Mouse (Mus musculus): ENCODE measurements around the gene Olfr71. TPM values are rescaled to one million over a fixed set of nuclear protein-coding genes. Genes with fewer than 3 reads are reported as not detected.

Gene Olfr71
- polyA plus RNA-seq, 1 experiment from 2014 or later, result not detected

DNA sequence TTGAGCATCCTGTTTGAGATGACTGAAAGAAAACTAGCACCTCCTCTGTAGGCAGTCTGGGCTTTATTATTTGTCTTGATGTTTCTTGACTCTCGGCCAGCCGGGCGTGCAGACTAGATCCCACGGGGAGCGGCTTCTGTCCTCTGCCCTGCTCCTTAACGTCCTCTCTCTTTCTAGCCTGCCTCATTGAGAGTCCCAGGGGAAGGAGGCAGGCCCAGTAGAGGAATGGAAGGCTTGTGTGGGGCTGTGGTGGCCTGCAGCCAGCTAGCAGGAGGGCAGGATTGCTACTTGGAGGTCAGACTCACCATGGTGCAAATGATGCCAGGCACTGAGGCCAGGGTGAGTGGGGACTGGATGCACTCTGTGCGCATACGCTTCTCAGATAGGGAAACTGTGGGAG is 6.2 kb downstream of the Olfr71 start:
- H3K4me3 ChIP-seq, result no peak overlapping the region
- no peak overlapping the region; the same call in 1 of the 2 replicates for H3K9ac ChIP-seq
- H3K27me3 ChIP-seq, result no peaks in the 10 kb centered on the region
- H3K36me3 ChIP-seq, result no peaks in the 10 kb centered on the region
- no peaks in the 10 kb centered on the region for H3K9me3 ChIP-seq
- no peak for ATAC-seq (ENCODE audit: low FRiP score, low read depth)
- no peak overlapping the region for H3K4me2 ChIP-seq (replicated peaks)
- no peaks in the 10 kb centered on the region for H3K4me1 ChIP-seq
- no peak overlapping the region for H3K27ac ChIP-seq
- 82% methylated on average over 8 of the region's 8 CpGs for WGBS

DNA sequence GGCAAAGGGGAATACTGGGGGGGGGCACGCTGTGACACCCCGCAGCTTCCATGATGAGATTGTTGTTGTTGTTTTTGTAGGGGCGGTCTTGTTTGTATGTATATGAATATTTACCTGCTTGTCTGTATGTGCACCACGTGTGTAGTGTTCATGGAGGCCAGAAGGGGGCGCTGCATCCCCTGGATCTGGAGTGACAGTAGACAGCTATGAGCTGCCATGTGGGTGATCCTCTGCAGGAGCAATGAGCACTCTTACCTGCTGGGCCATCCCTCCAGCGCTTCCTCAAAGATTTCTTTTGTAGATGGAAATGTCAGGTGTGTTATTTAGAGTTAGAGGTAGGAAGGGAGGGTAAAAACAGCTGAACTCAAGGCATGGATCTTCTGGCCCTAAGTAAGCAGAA is 6.6 kb downstream of the Olfr71 start:
- H3K36me3 ChIP-seq, result no peaks in the 10 kb centered on the region
- WGBS, result 72% methylated on average over 6 of the region's 6 CpGs

DNA sequence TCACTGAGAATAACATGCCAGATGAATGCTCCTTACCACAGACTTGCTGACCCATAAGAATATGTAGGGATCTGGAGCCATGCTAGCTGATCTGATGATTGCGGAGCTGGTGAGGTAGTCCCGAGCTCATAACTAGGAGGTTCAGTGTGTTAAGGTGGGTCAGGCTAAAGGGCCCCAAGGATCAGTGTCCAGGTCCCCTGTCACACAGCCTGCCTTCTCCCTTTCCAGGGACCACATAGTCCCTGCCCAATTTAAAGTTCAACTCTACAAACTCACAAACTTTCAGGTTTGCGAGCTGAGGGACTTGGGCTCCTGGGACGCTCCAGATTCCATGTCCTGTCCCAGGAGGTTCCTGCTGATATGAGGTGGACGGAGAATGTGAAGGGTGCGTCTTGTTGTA is 9.3 kb downstream of the Olfr71 start, which contains the start of gene Olfr70:
Gene Olfr70, minus strand, starts transcription at position 101 of the 400 bp plus-strand sequence.
- H3K4me3 ChIP-seq, result no peak within 1 kb of the TSS
- H3K27me3 ChIP-seq, result no peaks in the 10 kb centered on the region
- H3K4me2 ChIP-seq (replicated peaks), result no peak within 1 kb of the TSS
- no peak within 1 kb of the TSS for H3K9ac ChIP-seq
- no peaks in the 10 kb centered on the region for H3K4me1 ChIP-seq
- 79% methylated on average over 6 of the region's 6 CpGs for WGBS
- H3K9me3 ChIP-seq, result no peaks in the 10 kb centered on the region
- no peaks in the 10 kb centered on the region for H3K36me3 ChIP-seq
- ATAC-seq (ENCODE audit: low FRiP score, low read depth), result no peak
- no peak within 1 kb of the TSS for H3K27ac ChIP-seq

More for the DNA sequence above, 6.6 kb downstream of the Olfr71 start:
- no peak for ATAC-seq (ENCODE audit: low FRiP score, low read depth)
- H3K4me1 ChIP-seq, result no peaks in the 10 kb centered on the region
- no peaks in the 10 kb centered on the region for H3K9me3 ChIP-seq
- no peaks in the 10 kb centered on the region for H3K27me3 ChIP-seq
- H3K27ac ChIP-seq, result no peak overlapping the region
- no peak overlapping the region for H3K4me3 ChIP-seq
- H3K9ac ChIP-seq, result no peak overlapping the region
- no peak overlapping the region for H3K4me2 ChIP-seq (replicated peaks)

DNA sequence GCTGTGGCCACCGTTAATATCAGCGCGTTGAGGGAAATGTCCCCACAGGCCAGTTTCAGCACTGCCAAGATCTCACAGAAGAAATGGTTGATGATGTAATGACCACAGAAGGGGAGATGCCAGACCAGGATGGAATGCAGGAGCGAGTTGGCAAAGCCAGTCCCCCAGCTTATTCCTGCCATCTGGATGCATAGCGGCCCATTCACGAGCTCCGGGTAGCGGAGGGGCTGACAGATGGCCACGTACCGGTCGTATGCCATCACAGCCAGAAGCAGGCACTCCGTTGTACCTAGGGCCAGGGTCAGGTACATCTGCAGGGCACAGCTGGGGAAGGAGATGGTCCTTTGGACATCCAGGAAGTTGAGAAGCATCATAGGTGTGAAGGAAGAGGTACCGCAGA is 13.5 kb downstream of the Olfr71 start:
- no peak overlapping the region for H3K9ac ChIP-seq
- no peak overlapping the region for H3K4me2 ChIP-seq (replicated peaks)
- H3K4me1 ChIP-seq, result no peaks in the 10 kb centered on the region
- no peaks in the 10 kb centered on the region for H3K36me3 ChIP-seq
- no peaks in the 10 kb centered on the region for H3K27me3 ChIP-seq
- H3K4me3 ChIP-seq, result no peak overlapping the region
- H3K9me3 ChIP-seq, result no peaks in the 10 kb centered on the region
- no peak for ATAC-seq (ENCODE audit: low FRiP score, low read depth)
- 89% methylated on average over 13 of the region's 13 CpGs for WGBS
- H3K27ac ChIP-seq, result no peak overlapping the region

DNA sequence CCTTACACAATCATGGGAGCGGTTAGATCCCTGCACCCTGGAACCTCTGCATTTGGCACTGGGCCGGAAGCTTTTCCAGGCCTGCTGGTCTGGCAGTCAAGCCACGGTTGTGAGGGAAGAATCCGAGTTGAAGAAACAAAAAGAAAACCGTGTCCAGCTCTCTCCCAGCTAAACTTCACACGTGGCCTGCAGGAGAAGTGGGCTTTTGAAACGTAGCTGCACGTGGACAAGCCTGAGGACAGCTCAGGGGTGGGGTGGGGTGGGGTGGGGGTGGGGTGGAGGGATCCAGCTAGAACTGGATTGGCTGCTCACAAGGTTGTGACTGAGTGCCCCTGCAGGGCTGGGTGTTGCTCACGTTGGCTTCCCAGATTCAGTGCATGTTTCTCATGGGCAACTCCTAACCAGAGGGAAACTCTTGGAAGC is 14.8 kb downstream of the Olfr71 start:
- Histone ChIP-seq H3K4me2 (replicated peaks) (no peak overlapping the region), H3K9ac (no peak overlapping the region), H3K4me1 (no peaks in the 10 kb centered on the region), H3K27ac (no peak overlapping the region), H3K9me3 (no peaks in the 10 kb centered on the region), H3K4me3 (no peak overlapping the region), H3K27me3 (no peaks in the 10 kb centered on the region), H3K36me3 (peaks cover under 1% of the 10 kb centered on the region; the same call in 1 of the 2 replicates)
- no peak for ATAC-seq (ENCODE audit: low FRiP score, low read depth)
- 35% methylated on average over 9 of the region's 9 CpGs for WGBS

DNA sequence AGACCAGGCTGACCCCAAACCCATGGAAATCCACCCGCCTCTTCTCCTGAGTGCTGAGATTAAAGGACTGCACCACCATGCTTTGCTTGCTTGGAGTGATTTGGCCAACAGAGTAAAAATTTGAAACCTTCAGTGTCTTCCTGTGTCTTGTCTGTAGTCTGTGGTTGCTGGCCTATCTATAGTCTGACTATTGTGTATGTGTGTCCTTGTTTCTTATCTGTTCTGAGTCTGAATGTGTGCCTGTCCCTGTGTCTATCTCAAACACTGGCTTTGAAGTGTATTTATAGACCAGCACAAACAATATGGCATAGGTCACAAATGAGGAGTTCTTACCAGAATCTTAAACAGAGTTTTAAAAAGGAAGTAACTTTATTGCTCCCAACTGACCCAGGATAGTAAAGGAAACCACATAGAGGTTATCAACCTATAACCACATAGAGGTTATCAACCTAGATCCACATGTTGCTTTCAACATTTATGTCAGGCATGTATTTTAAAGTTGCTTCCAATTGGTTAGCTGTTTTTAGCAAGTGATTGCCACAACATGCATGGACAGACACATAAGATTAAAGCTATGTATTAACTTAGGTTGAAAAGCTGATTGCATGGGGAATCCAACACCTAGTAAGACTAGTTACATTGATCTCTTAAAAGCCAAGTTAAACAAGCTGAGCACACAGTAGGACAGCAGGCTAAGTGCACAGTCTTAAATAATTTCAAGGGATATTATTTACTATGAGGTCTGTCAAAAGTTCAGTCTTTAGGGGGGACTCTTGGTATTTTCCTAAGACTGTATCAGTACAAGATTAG is 15.4 kb downstream of the Olfr71 start:
- Histone ChIP-seq H3K9ac (no peak overlapping the region), H3K4me2 (replicated peaks) (no peak overlapping the region), H3K9me3 (no peaks in the 10 kb centered on the region), H3K36me3 (peaks cover 6% of the 10 kb centered on the region), H3K27ac (no peak overlapping the region), H3K4me3 (no peak overlapping the region), H3K4me1 (no peaks in the 10 kb centered on the region), H3K27me3 (no peaks in the 10 kb centered on the region)
- 85% methylated on average over 1 of the region's 1 CpGs for WGBS
- no peak for ATAC-seq (ENCODE audit: low FRiP score, low read depth)

DNA sequence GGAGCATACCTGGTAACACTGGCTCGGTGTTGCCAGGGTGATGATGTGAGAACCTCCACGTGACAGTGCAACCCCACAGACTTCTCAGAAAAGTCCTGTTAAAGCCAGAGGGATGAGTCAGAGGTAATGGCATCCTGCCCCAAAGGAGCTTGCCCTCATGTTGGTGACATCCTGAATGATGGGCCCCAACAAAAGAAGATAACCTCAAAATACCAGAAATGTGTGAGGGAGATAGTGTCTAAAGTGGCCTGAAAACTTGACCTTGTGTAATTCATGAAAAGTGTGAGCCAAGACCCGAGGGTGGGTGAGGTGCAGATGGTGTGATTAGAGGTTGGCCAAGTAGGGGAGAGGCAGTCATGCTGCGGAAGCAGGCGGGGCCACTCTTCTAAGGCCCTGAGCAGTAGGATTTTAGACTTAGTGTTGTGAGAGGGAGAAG is 16.2 kb downstream of the Olfr71 start:
- Histone ChIP-seq H3K36me3 (peaks cover 15% of the 10 kb centered on the region), H3K4me2 (replicated peaks) (no peak overlapping the region), H3K4me1 (no peaks in the 10 kb centered on the region), H3K27me3 (no peaks in the 10 kb centered on the region), H3K27ac (no peak overlapping the region), H3K9me3 (no peaks in the 10 kb centered on the region), H3K9ac (no peak overlapping the region), H3K4me3 (no peak overlapping the region)
- WGBS, result 71% methylated on average over 5 of the region's 5 CpGs
- no peak for ATAC-seq (ENCODE audit: low FRiP score, low read depth)

DNA sequence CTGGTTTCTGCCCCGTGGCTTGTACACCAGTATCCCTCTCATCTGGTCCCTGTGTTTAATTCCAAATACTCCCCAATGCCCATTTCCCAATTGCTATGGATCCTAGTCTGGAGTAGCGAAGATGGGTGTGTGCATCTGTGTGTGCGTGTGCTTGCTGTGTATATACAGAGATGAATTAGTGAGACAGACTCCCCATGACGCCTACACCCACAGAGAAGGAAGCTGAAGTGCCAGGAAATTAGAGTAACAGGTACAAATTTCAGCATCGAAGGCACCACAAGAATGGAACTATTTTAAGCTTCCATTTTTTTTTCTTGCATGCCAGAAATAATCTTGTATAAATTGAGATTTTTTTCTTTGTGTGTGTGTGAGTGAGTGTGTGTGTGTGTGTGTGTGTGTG is 19.0 kb downstream of the Olfr71 start:
- Histone ChIP-seq H3K9ac (no peak overlapping the region), H3K27ac (no peak overlapping the region), H3K36me3 (peaks cover 37% of the 10 kb centered on the region), H3K4me2 (replicated peaks) (no peak overlapping the region), H3K4me3 (no peak overlapping the region), H3K4me1 (no peaks in the 10 kb centered on the region), H3K9me3 (no peaks in the 10 kb centered on the region), H3K27me3 (no peaks in the 10 kb centered on the region)
- WGBS, result 80% methylated on average over 5 of the region's 5 CpGs
- no peak for ATAC-seq (ENCODE audit: low FRiP score, low read depth)

DNA sequence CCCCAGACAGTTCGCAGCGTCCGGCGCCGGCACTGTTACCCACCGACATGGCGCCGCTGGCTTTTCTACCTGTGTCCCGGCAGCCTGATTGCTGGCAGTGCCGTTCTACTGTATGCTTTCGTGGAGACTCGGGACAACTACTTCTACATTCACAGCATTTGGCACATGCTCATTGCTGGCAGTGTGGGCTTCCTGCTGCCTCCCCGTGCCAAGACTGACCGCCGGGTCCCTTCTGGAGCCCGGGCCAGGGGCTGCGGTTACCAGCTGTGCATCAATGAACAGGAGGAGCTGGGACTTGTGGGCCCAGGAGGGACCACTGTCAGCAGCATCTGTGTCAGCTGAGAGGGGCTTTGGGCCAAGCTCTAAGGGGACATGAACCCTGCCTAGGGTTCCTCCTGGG is 20.0 kb downstream of the Olfr71 start:
- Histone ChIP-seq H3K27me3 (no peaks in the 10 kb centered on the region), H3K4me3 (no peak overlapping the region), H3K4me1 (no peaks in the 10 kb centered on the region), H3K9me3 (no peaks in the 10 kb centered on the region), H3K4me2 (replicated peaks) (no peak overlapping the region), H3K27ac (no peak overlapping the region), H3K36me3 (peaks cover 47% of the 10 kb centered on the region), H3K9ac (no peak overlapping the region)
- 93% methylated on average over 17 of the region's 17 CpGs for WGBS
- no peak for ATAC-seq (ENCODE audit: low FRiP score, low read depth)

DNA sequence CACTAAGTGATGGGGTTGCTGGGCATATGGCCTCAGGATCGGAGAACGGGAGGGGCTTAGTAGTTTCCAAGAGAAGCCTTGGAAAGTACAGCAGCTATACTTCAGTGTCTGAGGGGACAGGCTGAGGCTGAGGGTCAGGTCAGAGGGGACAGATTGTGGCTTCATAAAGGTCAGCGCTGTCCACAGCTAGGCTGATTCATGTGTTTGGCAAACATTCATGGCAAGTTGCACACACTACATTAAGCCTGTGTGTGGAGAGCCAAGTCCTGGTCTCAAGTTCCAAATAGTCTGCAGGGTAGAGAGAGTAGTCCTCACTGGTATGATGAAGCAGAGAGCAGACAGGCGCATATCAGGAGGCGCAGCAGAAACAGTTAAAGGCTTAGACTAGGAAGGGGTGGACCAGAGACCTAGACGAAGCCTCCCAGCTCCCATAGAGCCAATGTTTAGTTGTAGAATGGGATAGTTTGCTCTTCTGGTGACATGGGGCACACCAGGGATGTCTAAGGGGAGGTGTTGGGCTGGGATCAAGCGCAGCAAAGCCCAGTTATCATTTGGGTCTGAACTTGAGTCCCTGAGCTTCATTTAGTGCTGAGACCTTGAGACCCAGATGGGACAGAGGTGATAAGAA is 30.5 kb downstream of the Olfr71 start:
- Histone ChIP-seq H3K36me3 (peaks cover 72% of the 10 kb centered on the region), H3K9ac (no peak overlapping the region), H3K4me1 (no peaks in the 10 kb centered on the region), H3K9me3 (no peaks in the 10 kb centered on the region), H3K27ac (no peak overlapping the region), H3K4me2 (replicated peaks) (no peak overlapping the region), H3K4me3 (no peak overlapping the region), H3K27me3 (no peaks in the 10 kb centered on the region)
- WGBS, result 88% methylated on average over 7 of the region's 7 CpGs
- ATAC-seq (ENCODE audit: low FRiP score, low read depth), result no peak

DNA sequence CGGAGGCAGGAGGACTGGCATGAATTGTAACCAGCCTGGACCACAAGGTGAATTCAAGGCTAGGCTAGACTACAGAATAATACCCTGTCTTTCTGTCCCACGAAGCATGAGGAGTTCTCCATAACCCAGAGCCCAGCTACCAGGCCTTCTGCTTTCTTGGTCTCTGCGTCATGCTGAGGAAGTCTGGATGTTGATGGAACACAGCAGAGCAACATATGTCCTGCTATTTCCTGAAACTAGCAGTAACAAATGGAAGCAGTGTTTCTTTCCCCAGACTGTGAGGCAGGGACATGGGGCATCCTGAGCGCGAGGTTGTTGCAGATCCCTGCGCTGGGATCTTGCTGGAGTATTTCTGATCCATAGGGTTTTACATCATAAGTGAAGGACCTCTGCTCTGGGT is 31.5 kb downstream of the Olfr71 start:
- H3K9me3 ChIP-seq, result no peaks in the 10 kb centered on the region
- no peak for ATAC-seq (ENCODE audit: low FRiP score, low read depth)
- H3K27me3 ChIP-seq, result no peaks in the 10 kb centered on the region
- H3K27ac ChIP-seq, result no peak overlapping the region
- H3K36me3 ChIP-seq, result peaks cover 80% of the 10 kb centered on the region
- 89% methylated on average over 6 of the region's 6 CpGs for WGBS
- no peak overlapping the region for H3K9ac ChIP-seq
- no peak overlapping the region for H3K4me2 ChIP-seq (replicated peaks)
- no peaks in the 10 kb centered on the region for H3K4me1 ChIP-seq
- H3K4me3 ChIP-seq, result no peak overlapping the region

DNA sequence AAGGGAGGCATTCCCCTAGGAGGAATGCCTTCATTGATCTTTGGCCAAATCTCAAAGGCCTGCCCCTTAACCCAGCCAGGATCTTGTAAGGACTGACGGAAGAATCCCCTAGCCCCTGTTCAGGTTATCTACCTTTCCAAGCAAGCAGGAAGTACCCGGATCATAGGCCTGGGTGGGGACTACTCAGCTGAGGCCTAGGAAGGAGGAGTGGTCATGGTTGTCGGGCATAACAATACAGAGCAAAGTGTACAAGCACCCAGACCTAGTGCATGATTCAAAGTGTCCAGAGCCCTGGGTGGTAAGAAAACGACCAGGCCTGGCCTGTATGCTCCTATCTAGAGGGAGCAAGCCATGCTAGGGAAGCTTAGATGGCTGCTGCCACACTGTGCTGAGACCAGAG is 34.4 kb downstream of the Olfr71 start:
- Histone ChIP-seq H3K27me3 (no peaks in the 10 kb centered on the region), H3K36me3 (peaks cover 53% of the 10 kb centered on the region), H3K9ac (no peak overlapping the region), H3K4me2 (replicated peaks) (no peak overlapping the region), H3K9me3 (no peaks in the 10 kb centered on the region), H3K4me3 (no peak overlapping the region), H3K27ac (no peak overlapping the region), H3K4me1 (peaks cover 24% of the 10 kb centered on the region)
- no peak for ATAC-seq (ENCODE audit: low FRiP score, low read depth)
- 72% methylated on average over 4 of the region's 4 CpGs for WGBS
